Mouse (Mus musculus): ENCODE results near the gene Map1s.

DNA sequence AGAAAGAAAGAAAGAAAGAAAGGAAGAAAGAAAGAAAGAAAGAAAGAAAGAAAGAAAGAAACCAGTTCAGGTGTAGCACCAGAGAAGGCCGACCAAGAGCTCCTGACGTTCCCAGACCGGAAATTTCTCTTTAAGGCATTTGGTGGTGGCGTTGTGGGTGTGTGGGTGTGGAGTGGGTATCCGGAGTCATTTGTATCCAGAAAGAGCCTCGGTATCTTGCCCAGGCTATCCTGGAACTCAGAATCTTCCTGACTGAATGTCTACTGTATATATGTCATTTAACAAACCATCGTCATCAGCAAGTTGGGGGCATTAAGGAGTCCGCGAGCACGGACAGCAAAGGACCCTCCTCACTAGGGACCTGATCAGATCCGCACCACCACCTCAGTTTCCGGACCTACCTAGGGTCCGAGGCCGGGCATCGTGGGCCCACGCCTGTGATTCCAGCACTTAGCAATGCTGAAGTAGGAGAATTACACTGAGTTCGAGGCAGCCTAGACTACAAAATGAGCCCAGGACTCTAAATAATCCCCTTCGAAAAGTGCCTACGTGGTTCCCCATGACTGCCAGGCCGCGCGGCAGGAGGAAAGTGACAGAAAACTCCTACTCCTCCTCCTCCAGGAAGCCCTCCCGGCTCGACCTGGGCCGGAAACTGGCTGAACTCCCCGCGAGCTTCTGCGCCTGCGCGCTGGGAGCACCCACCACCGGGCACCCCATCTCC lies 32.9 kb upstream of the Map1s start:
- TF ChIP-seq GATA1 (IDR thresholded peaks at IDR 0.05; ENCODE audit: low read length): no peak
- no peak for TF ChIP-seq TAL1 (IDR thresholded peaks at IDR 0.05; ENCODE audit: low read length)
